Mouse (Mus musculus) stomach, embryonic 15.5 days (tissue): ENCODE data around the gene Gal3st4. TPM values are rescaled to one million over a fixed set of nuclear protein-coding genes. Genes with fewer than 3 reads are reported as not detected.
"Not testable (repeated sequence)": the region's sequence is repeated elsewhere in the genome, so short reads cannot be mapped to it uniquely, and the experiment has no call there.

ENCODE experiments used
- ATAC-seq: fragments of 200-750 bp; cut with Nextera tagmentation; 2 replicates; pipeline ENCODE4 v1.8.0; 2017; ENCODE audit warnings: low read depth, moderate number of reproducible peaks, moderate TSS enrichment; ENCODE audit not compliant: insufficient read depth, low FRiP score
- H3K27ac ChIP-seq: fragments of 300-500 bp; sonication (generic); 2 replicates; pipeline ENCODE4 v1.5.1; 2015; ENCODE audit warnings: mild to moderate bottlenecking, inconsistent platforms
- H3K27me3 ChIP-seq: fragments of 300-500 bp; sonication (generic); replicated peaks from 2 replicates; pipeline ENCODE4 v1.6.1; 2015; ENCODE audit warnings: inconsistent platforms
- H3K36me3 ChIP-seq: fragments of 300-500 bp; sonication (generic); 2 replicates; pipeline ENCODE4 v1.6.1; 2015; ENCODE audit warnings: inconsistent platforms
- H3K4me1 ChIP-seq: fragments of 300-500 bp; sonication (generic); 2 replicates; pipeline ENCODE4 v1.6.1; 2015; ENCODE audit warnings: inconsistent platforms
- H3K4me2 ChIP-seq: fragments of 300-500 bp; sonication (generic); 2 replicates; pipeline ENCODE4 v1.6.1; 2015; ENCODE audit warnings: mild to moderate bottlenecking, inconsistent platforms
- H3K4me3 ChIP-seq: fragments of 300-500 bp; sonication (generic); replicated peaks from 2 replicates; pipeline ENCODE4 v1.5.1; 2015; ENCODE audit warnings: inconsistent platforms
- H3K9ac ChIP-seq: fragments of 300-500 bp; sonication (generic); 2 replicates; pipeline ENCODE4 v1.6.1; 2015; ENCODE audit warnings: inconsistent platforms
- H3K9me3 ChIP-seq: fragments of 300-500 bp; sonication (generic); 2 replicates; pipeline ENCODE4 v1.6.1; 2016; ENCODE audit warnings: inconsistent platforms
- WGBS: fragments of 180-500 bp; shearing (Covaris S2); methylation state at CpG from one replicate; pipeline ENCODE4 v1.1.7; 2015; 5-methylcytosine and 5-hydroxymethylcytosine counted together
- polyA plus RNA-seq: library from polyadenylated mRNA; unstranded; fragments of >200 nt; fragmentation: Nextera tagmentation; extraction: Ambion mirVana; gene quantifications from 2 replicates; pipeline ENCODE4 v1.2.1, GENCODE M21; 2015

Gene Gal3st4
- polyA plus RNA-seq, 1 experiment from 2014 or later: 2.0 TPM

DNA sequence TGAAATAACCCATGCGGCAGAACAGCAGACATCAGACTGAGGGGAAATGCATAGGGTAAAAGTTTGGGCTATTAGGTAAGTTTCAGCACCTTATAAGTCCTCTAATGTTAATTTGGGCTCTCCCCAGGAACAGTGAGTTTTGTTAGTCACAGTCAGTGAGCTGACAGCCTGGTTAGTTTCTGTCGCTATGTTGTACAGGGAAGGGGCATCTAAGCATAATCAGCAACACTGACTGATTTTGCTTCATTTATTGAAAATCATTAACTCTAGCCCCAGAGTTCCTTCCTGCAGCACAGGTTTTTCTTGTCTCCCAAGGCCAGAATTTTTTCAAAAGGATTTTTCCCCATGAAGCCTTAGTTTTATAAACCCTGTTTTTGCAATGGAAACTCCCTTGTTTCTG, 38.9 kb downstream of the Gal3st4 start:
- 69% methylated on average over 2 of the region's 2 CpGs for WGBS
- H3K4me3 ChIP-seq: no peak overlapping the region
- no peak for ATAC-seq

DNA sequence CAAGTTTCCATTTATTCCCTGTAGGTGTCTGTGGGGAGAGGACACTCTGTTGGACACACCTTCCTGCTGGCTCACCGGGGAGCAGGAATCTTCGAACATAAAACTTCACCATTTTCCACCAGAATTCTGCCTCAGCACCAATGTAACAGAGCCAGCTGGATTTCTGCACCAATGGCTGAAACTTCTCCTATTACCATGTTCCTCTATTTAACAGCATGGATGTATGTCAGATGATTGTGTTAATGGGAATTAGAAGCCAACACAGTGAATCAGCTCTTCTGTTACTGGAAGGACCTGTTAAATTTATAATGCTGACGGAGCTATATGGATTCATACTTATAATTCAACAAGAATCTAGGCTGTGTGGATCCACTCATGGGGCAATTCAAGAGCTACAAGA, 43.1 kb downstream of the Gal3st4 start:
- WGBS: 87% methylated on average over 3 of the region's 3 CpGs
- no peak for ATAC-seq
- Histone ChIP-seq H3K9ac (no peak overlapping the region), H3K4me2 (no peak overlapping the region), H3K4me1 (no peaks in the 10 kb centered on the region), H3K36me3 (no peaks in the 10 kb centered on the region), H3K4me3 (no peak overlapping the region), H3K9me3 (no peaks in the 10 kb centered on the region), H3K27me3 (no peaks in the 10 kb centered on the region), H3K27ac (no peak overlapping the region)

More for the DNA sequence above, 38.9 kb downstream of the Gal3st4 start:
- Histone ChIP-seq H3K4me2 (no peak overlapping the region), H3K9me3 (no peaks in the 10 kb centered on the region), H3K9ac (no peak overlapping the region), H3K36me3 (no peaks in the 10 kb centered on the region), H3K27me3 (no peaks in the 10 kb centered on the region), H3K27ac (no peak overlapping the region), H3K4me1 (no peaks in the 10 kb centered on the region)

DNA sequence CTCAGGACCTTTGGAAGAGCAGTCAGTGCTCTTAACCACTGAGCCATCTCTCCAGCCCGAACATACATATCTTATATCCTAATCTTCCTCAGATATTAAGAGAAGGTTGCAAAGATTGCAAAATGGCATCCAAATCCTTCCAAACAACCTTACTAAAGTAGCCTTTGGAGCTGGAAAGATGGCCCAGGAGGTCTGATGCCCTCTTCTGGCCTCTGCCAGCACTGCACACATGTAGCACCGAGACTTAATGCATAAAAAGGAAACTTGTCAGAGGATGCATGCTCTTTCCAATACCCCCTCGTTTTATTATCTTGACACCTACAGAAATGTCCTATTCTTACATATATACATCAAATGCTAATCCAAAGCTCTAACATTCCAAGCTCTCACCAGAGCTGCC, 44.6 kb downstream of the Gal3st4 start:
- Histone ChIP-seq H3K36me3 (no peaks in the 10 kb centered on the region), H3K27ac (no peak overlapping the region), H3K4me3 (no peak overlapping the region), H3K9ac (no peak overlapping the region), H3K4me1 (no peaks in the 10 kb centered on the region), H3K27me3 (no peaks in the 10 kb centered on the region), H3K9me3 (no peaks in the 10 kb centered on the region), H3K4me2 (no peak overlapping the region)
- ATAC-seq: no peak
- 55% methylated on average over 3 of the region's 3 CpGs for WGBS

DNA sequence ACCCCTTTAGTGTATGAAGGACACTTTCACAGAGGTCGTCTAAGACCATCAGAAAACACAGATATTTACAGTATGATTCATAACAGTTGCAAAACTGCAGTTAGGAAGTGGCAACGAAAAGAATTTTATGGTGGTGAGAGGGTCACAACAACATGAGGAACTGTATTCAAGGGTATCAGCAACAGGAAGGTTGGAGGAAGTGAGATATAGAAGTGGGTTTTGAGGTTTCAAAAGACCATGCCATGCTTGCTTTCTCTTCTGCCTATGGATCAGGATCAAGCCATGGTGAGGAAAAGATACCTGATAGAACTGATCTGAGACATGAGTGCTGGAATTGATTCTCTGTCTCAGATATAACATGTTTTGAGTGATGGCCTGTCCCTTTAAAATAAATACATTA, 45.3 kb downstream of the Gal3st4 start:
- Histone ChIP-seq H3K9ac (no peak overlapping the region), H3K27ac (no peak overlapping the region), H3K4me2 (no peak overlapping the region), H3K9me3 (no peaks in the 10 kb centered on the region), H3K4me1 (no peaks in the 10 kb centered on the region), H3K27me3 (no peaks in the 10 kb centered on the region), H3K4me3 (no peak overlapping the region), H3K36me3 (no peaks in the 10 kb centered on the region)
- ATAC-seq: no peak
- WGBS: 59% methylated on average over 2 of the region's 2 CpGs

DNA sequence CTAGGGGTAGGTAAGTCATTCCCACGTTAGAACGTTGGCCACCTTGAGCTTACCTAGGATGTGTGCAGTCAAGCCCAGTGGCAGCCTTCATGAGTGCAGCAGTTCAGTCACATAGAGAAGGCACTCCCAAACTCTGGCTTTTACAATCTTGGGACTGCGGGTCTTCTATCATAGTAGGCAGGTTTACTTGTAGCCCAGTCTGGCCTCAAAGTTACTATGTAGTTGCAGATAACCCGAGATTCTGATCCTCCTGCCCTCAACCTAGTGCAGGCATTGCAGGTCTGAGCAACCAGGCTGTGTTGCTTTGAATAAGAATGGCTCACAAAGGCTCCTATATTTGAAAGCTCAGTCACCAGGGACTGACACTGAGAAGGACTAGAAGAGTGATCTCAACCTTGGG, 46.1 kb downstream of the Gal3st4 start:
- 70% methylated on average over 4 of the region's 4 CpGs for WGBS
- Histone ChIP-seq H3K4me2 (no peak overlapping the region), H3K4me3 (no peak overlapping the region)

DNA sequence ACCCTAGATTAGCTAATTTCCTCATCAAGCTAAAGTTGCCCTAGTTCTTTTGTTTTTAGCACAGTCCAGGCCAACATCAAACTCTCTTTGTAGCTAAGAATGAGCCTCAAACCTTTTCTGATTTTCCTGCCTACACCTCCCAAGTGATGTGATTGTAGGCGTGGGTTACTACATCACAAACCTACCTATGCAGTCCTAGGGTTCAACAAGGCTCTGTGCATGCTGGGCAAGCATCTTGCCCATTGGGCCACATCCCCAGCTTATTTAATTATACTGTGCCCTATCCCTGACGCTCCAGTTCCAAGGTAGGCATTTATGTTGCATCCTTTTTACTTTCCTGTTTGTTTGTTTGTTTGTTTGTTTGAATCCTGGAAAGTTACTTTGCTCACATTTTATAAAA, 46.9 kb downstream of the Gal3st4 start, which contains the start of gene Nxpe5:
Gene Nxpe5, plus strand, starts transcription at position 199 of the 400 bp plus-strand sequence.
- H3K4me2 ChIP-seq: no peak within 1 kb of the TSS
- ATAC-seq: no peak
- no peak within 1 kb of the TSS for H3K27ac ChIP-seq
- no peaks in the 10 kb centered on the region for H3K27me3 ChIP-seq
- H3K36me3 ChIP-seq: no peaks in the 10 kb centered on the region
- H3K4me3 ChIP-seq: no peak within 1 kb of the TSS
- H3K4me1 ChIP-seq: no peaks in the 10 kb centered on the region
- WGBS: 48% methylated on average over 2 of the region's 2 CpGs
- H3K9me3 ChIP-seq: no peaks in the 10 kb centered on the region
- H3K9ac ChIP-seq: no peak within 1 kb of the TSS

More for the DNA sequence above, 46.1 kb downstream of the Gal3st4 start:
- Histone ChIP-seq H3K9me3 (no peaks in the 10 kb centered on the region), H3K27me3 (no peaks in the 10 kb centered on the region), H3K9ac (no peak overlapping the region), H3K4me1 (no peaks in the 10 kb centered on the region), H3K36me3 (no peaks in the 10 kb centered on the region), H3K27ac (no peak overlapping the region)
- ATAC-seq: no peak

DNA sequence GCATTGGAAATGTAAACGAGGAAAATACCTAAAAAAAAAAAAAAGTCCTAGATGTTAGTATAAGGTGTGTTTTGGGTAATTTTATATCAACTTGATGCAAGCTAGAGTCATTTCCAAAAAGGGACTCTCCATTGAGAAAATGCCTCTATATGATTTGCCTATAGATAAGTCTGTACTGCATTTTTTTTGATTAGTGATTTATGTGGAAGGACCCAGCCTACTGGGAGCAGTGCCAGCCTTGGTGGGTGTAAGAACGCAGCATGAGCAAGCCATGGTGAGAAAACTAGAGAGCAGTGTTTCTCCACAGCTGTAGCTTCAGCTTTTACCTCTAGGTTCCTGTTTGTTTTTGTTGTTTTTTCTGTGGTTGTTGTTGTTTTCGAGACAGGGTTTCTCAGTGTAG, 49.4 kb downstream of the Gal3st4 start:
- ATAC-seq: no peak
- 51% methylated on average over 3 of the region's 3 CpGs for WGBS
- no peaks in the 10 kb centered on the region for H3K9me3 ChIP-seq
- no peak overlapping the region for H3K27ac ChIP-seq
- H3K27me3 ChIP-seq: no peaks in the 10 kb centered on the region
- no peaks in the 10 kb centered on the region for H3K36me3 ChIP-seq
- H3K4me2 ChIP-seq: no peak overlapping the region
- no peak overlapping the region for H3K4me3 ChIP-seq
- no peaks in the 10 kb centered on the region for H3K4me1 ChIP-seq
- H3K9ac ChIP-seq: no peak overlapping the region

DNA sequence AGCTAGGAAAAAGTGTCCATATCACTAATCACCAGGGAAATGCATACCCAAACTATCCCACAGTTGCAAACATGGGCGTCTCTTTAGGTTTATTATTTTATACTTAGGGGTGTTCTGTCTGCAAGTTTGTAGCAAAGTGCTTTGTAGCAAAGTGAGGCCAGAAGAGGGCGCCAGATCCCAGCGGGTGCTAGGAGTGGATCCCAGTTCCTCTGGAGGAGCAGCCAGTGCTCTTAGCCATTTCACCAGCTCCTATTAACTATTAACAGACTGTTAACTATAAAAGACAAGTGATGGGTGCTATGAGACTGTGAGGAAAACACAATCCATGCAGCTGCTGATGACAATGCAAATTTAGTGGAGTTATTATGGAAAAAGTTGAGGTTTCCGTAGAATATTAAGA, 50.5 kb downstream of the Gal3st4 start:
- H3K27me3 ChIP-seq: no peaks in the 10 kb centered on the region
- ATAC-seq: no peak
- H3K4me1 ChIP-seq: no peaks in the 10 kb centered on the region
- no peak overlapping the region for H3K4me3 ChIP-seq
- 23% methylated on average over 4 of the region's 4 CpGs for WGBS
- no peaks in the 10 kb centered on the region for H3K9me3 ChIP-seq
- no peaks in the 10 kb centered on the region for H3K36me3 ChIP-seq
- no peak overlapping the region for H3K27ac ChIP-seq
- H3K9ac ChIP-seq: no peak overlapping the region
- H3K4me2 ChIP-seq: no peak overlapping the region

DNA sequence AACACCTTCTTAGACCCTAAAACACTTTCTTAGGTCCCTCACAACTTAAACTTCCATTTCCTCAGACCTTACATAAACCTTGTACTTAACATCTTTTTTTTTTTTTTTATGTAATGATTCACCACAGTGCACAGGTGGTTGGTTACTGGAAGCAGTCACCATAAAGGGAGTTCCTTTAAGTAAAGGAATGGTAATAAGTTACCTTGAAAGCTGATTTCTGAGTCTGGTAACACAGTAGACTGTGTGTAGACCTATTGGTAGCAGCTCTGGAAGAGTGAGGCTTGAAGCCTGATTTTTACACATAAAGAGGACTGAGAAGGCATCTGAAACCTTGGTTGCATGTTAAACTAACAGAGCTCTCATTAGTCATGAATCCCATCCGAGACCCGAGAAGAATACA, 52.8 kb downstream of the Gal3st4 start:
- Histone ChIP-seq H3K27me3 (no peaks in the 10 kb centered on the region), H3K9me3 (no peaks in the 10 kb centered on the region), H3K27ac (no peak overlapping the region), H3K4me1 (no peaks in the 10 kb centered on the region), H3K4me2 (no peak overlapping the region), H3K4me3 (no peak overlapping the region), H3K9ac (no peak overlapping the region), H3K36me3 (no peaks in the 10 kb centered on the region)
- ATAC-seq: no peak
- WGBS: 27% methylated on average over 2 of the region's 2 CpGs

DNA sequence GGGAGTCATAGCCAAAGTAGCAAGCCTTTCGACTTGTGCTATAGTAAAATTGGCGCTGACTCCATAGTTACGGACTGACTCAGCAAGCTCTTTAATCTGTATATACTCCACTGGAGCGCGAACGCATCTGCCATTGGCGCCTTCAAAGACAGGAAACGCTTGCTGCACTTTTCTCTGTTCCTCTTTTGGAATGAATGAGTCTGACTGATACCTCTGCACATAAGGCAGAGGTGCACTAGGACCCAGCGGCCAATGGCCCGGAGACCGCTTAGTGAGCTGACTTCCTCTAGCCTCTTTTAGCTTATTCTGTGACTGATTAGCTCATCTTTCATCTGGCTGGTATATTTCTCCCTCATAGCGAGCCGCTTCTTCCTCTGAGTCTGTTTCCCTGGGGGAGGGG, 56.0 kb downstream of the Gal3st4 start:
- 92% methylated on average over 13 of the region's 13 CpGs for WGBS
- H3K4me3 ChIP-seq, H3K4me2 ChIP-seq, H3K27ac ChIP-seq, H3K4me1 ChIP-seq, H3K27me3 ChIP-seq, H3K36me3 ChIP-seq, H3K9me3 ChIP-seq, H3K9ac ChIP-seq, ATAC-seq: not testable (repeated sequence)

Other genes starting within 250 kb of the Gal3st4 start
- not detected in 2 replicates for gene Smok3c, start 219.6 kb downstream of the Gal3st4 start, polyA plus RNA-seq
- 13.6 and 14.8 TPM in 2 replicates for gene Zkscan1, start 187.8 kb downstream of the Gal3st4 start, polyA plus RNA-seq
- gene Zscan21, start 155.9 kb downstream of the Gal3st4 start, polyA plus RNA-seq: 46.2 and 48.7 TPM in 2 replicates
- 17.5 and 18.1 TPM in 2 replicates for gene Zfp113, start 117.1 kb downstream of the Gal3st4 start, polyA plus RNA-seq
- gene Cops6, start 111.8 kb downstream of the Gal3st4 start, polyA plus RNA-seq: 270 and 287 TPM in 2 replicates
- gene Ap4m1, start 100.8 kb downstream of the Gal3st4 start, polyA plus RNA-seq: 23.4 and 23.9 TPM in 2 replicates
- 150 and 155 TPM in 2 replicates for gene Mcm7, start 100.4 kb downstream of the Gal3st4 start, polyA plus RNA-seq
- gene Taf6, start 85.4 kb downstream of the Gal3st4 start, polyA plus RNA-seq: 71.3 and 73.7 TPM in 2 replicates
- 44.4 and 48.0 TPM in 2 replicates for gene Cnpy4, start 85.4 kb downstream of the Gal3st4 start, polyA plus RNA-seq
- gene Mblac1, start 78.5 kb downstream of the Gal3st4 start, polyA plus RNA-seq: 8.1 and 9.4 TPM in 2 replicates
- gene Nxpe5, start 46.9 kb downstream of the Gal3st4 start, polyA plus RNA-seq: not detected in 2 replicates
- gene Lamtor4, start 17.4 kb downstream of the Gal3st4 start, polyA plus RNA-seq: 71.9 and 74.1 TPM in 2 replicates
- 5.5 and 6.1 TPM in 2 replicates for gene BC037034, start 8.8 kb downstream of the Gal3st4 start, polyA plus RNA-seq
- gene Gm43720, start 7.1 kb upstream of the Gal3st4 start, polyA plus RNA-seq: 0.13 and 0.17 TPM in 2 replicates
- gene Gpc2, start 7.2 kb upstream of the Gal3st4 start, polyA plus RNA-seq: 14.3 and 19.8 TPM in 2 replicates
- 3.2 and 3.7 TPM in 2 replicates for gene Stag3, start 7.4 kb upstream of the Gal3st4 start, polyA plus RNA-seq
- 0.36 and 0.44 TPM in 2 replicates for gene Pvrig, start 69.1 kb upstream of the Gal3st4 start, polyA plus RNA-seq
- 30.4 and 31.3 TPM in 2 replicates for gene Zfp157, start 168.6 kb upstream of the Gal3st4 start, polyA plus RNA-seq